Mouse (Mus musculus) myocyte (in vitro differentiated cells): ENCODE measurements around the gene Coq8b. TPM values are rescaled to one million over a fixed set of nuclear protein-coding genes. Genes with fewer than 3 reads are reported as not detected.

ENCODE experiments used
- H3K27me3 ChIP-seq: one replicate; pipeline ENCODE4 v1.6.1; 2011; ENCODE audit not compliant: control insufficient read depth, insufficient read depth, insufficient read length
- H3K36me3 ChIP-seq: one replicate; pipeline ENCODE4 v1.6.1; 2011; ENCODE audit not compliant: control insufficient read depth, insufficient read depth
- H3K4me2 ChIP-seq: one replicate; pipeline ENCODE4 v1.6.1; 2011; ENCODE audit warnings: low read depth, control low read depth
- H3K4me3 ChIP-seq: one replicate; pipeline ENCODE4 v1.5.1; 2011; ENCODE audit warnings: mild to moderate bottlenecking, control low read depth, moderate library complexity
- H3K79me2 ChIP-seq: one replicate; pipeline ENCODE4 v1.6.1; 2011; ENCODE audit not compliant: control insufficient read depth, insufficient read depth
- H3ac ChIP-seq: one replicate; pipeline ENCODE4 v1.6.1; 2011; ENCODE audit not compliant: control insufficient read depth, insufficient read length
- CEBPB ChIP-seq: IDR thresholded peaks from 2 replicates; pipeline ENCODE4 v1.6.1; 2011; ENCODE audit warnings: mild to moderate bottlenecking, moderate library complexity; ENCODE audit not compliant: poor library complexity, insufficient read depth, severe bottlenecking
- E2F4 ChIP-seq: IDR thresholded peaks from one replicate; pipeline ENCODE4 v1.6.1; 2011; ENCODE audit warnings: mild to moderate bottlenecking, control low read depth, moderate library complexity; ENCODE audit not compliant: insufficient read depth
- MAX ChIP-seq: IDR thresholded peaks from one replicate; pipeline ENCODE4 v1.6.1; 2011; ENCODE audit warnings: low read depth, mild to moderate bottlenecking, control low read depth
- MYOD1 ChIP-seq, 3 experiments: IDR thresholded peaks; one replicate each; pipeline ENCODE4 v1.6.1; 2011; ENCODE audit warnings: control low read depth in 2 of 3, low read depth in 2 of 3, mild to moderate bottlenecking in 2 of 3, moderate library complexity in 1 of 3; ENCODE audit not compliant: insufficient read length in 2 of 3, control insufficient read depth in 1 of 3
- MYOG ChIP-seq, 3 experiments: IDR thresholded peaks; one replicate each; pipeline ENCODE4 v1.6.1; 2011; ENCODE audit warnings: control low read depth in 2 of 3, low read depth in 2 of 3, mild to moderate bottlenecking in 2 of 3; ENCODE audit not compliant: insufficient read length in 2 of 3, control insufficient read depth in 1 of 3, insufficient read depth in 1 of 3
- POLR2A ChIP-seq: IDR thresholded peaks from one replicate; pipeline ENCODE4 v1.6.1; 2011; ENCODE audit warnings: low read depth, mild to moderate bottlenecking, control low read depth, moderate library complexity; ENCODE audit not compliant: insufficient read length
- POLR2AphosphoS2 ChIP-seq: IDR thresholded peaks from one replicate; pipeline ENCODE4 v1.6.1; 2011; ENCODE audit warnings: low read depth, control low read depth; ENCODE audit not compliant: insufficient read length
- REST ChIP-seq: IDR thresholded peaks from one replicate; pipeline ENCODE4 v1.6.1; 2011; ENCODE audit warnings: mild to moderate bottlenecking, control low read depth, moderate library complexity; ENCODE audit not compliant: insufficient read depth, insufficient read length
- SRF ChIP-seq: IDR thresholded peaks from one replicate; pipeline ENCODE4 v1.6.1; 2011; ENCODE audit warnings: low read depth; ENCODE audit not compliant: control insufficient read depth, insufficient read length
- TCF12 ChIP-seq: IDR thresholded peaks from one replicate; pipeline ENCODE4 v1.6.1; 2011; ENCODE audit warnings: mild to moderate bottlenecking, control low read depth; ENCODE audit not compliant: poor library complexity, insufficient read depth, severe bottlenecking
- TCF3 ChIP-seq: IDR thresholded peaks from one replicate; pipeline ENCODE4 v1.6.1; 2011; ENCODE audit warnings: low read depth, control low read depth; ENCODE audit not compliant: insufficient read length
- USF1 ChIP-seq: IDR thresholded peaks from one replicate; pipeline ENCODE4 v1.6.1; 2011; ENCODE audit warnings: low read depth, mild to moderate bottlenecking, control low read depth, moderate library complexity
- polyA plus RNA-seq: library from polyadenylated mRNA; unstranded; fragments of >200 nt; fragmentation: generic; extraction: Trizol; gene quantifications from one replicate; pipeline ENCODE4 v1.2.1, GENCODE M21; 2012; ENCODE audit warnings: missing spikeins

Gene Coq8b
- polyA plus RNA-seq, 1 experiment = 19.1 TPM

DNA sequence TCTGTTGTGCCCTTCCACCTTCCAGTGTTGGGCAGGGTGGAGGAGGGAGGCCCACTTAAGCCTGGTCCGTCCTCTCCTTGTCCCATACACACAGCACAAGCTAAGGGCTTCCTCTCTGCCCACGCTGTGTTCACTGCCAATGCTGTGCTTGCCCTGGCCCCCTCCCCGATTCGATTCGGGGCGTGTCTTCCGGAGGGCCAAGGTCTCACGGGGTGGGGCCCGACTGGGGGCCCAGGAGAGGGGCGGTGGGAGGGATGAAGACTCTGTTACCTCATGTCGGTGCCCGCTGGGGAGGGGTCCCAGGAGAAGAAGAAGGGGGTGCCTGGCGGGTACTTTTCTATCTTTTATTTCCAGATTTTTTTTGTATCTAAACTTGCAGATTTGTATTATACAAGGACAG is 48.9 kb downstream of the Coq8b start:
- Histone ChIP-seq H3K36me3 (peaks cover 7% of the 10 kb centered on the region), H3K4me2 (no peak overlapping the region)
- TF ChIP-seq SRF = no peak
- TF ChIP-seq USF1 = no peak
- TF ChIP-seq MYOD1 (IDR thresholded peaks at IDR 0.05; ENCODE audit: control insufficient read depth in 1 of 3, insufficient read length in 2 of 3, low read depth in 2 of 3) = no peak
- no peak for TF ChIP-seq TCF12
- TF ChIP-seq MYOG (IDR thresholded peaks at IDR 0.05; ENCODE audit: control insufficient read depth in 1 of 3, insufficient read depth in 1 of 3, insufficient read length in 2 of 3, low read depth in 2 of 3) = no peak
- no peak for TF ChIP-seq REST
- TF ChIP-seq TCF3 = no peak
- TF ChIP-seq CEBPB = no peak
- TF ChIP-seq MAX = no peak

DNA sequence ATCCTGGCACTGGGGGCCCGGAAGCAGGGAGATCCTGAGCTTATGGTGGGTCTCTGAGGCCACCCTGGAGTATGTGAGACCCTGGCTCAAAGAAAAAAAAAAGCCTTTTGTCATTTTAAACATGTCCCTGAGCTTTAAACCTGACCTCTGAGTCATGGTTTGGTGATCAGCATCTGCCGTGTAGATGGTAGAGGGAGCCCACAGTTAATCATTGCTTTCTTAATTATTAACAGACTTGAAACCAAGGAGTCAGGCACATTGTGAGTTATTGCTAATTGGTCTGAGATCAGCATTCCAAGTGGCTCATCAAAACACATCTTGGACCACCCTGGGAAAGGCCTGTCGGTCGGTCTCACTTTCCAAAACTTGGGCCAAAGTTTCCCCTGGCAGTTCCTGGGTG is 49.4 kb downstream of the Coq8b start:
- peaks cover 7% of the 10 kb centered on the region for H3K36me3 ChIP-seq
- no peaks in the 10 kb centered on the region for H3K27me3 ChIP-seq
- H3ac ChIP-seq = no peak overlapping the region
- TF ChIP-seq SRF (no peak), POLR2A (no peak), POLR2AphosphoS2 (no peak), CEBPB (no peak), REST (no peak), MYOG (IDR thresholded peaks at IDR 0.05; ENCODE audit: control insufficient read depth in 1 of 3, insufficient read depth in 1 of 3, insufficient read length in 2 of 3, low read depth in 2 of 3) (no peak), E2F4 (no peak)
- H3K79me2 ChIP-seq = no peaks in the 10 kb centered on the region
- H3K4me3 ChIP-seq = no peak overlapping the region
- H3K4me2 ChIP-seq = no peak overlapping the region

More for the DNA sequence above, 48.9 kb downstream of the Coq8b start:
- Histone ChIP-seq H3K27me3 (no peaks in the 10 kb centered on the region), H3ac (no peak overlapping the region), H3K4me3 (no peak overlapping the region), H3K79me2 (no peaks in the 10 kb centered on the region)

- no peaks in the 10 kb centered on the region for H3K79me2 ChIP-seq
- no peak overlapping the region for H3K4me2 ChIP-seq
- no peaks in the 10 kb centered on the region for H3K36me3 ChIP-seq
- H3K4me3 ChIP-seq = no peak overlapping the region
- no peaks in the 10 kb centered on the region for H3K27me3 ChIP-seq
- TF ChIP-seq REST (no peak), POLR2AphosphoS2 (no peak), POLR2A (no peak), CEBPB (no peak), USF1 (no peak), TCF12 (no peak), MAX (no peak), TCF3 (no peak), SRF (no peak), MYOD1 (IDR thresholded peaks at IDR 0.05; ENCODE audit: control insufficient read depth in 1 of 3, insufficient read length in 2 of 3, low read depth in 2 of 3) (no peak), E2F4 (no peak), MYOG (IDR thresholded peaks at IDR 0.05; ENCODE audit: control insufficient read depth in 1 of 3, insufficient read depth in 1 of 3, insufficient read length in 2 of 3, low read depth in 2 of 3) (no peak)
- no peak overlapping the region for H3ac ChIP-seq
Measured at GRCm38 (mm10) chr7:27284865-27285697, 52.3 kb downstream of the Coq8b start.

DNA sequence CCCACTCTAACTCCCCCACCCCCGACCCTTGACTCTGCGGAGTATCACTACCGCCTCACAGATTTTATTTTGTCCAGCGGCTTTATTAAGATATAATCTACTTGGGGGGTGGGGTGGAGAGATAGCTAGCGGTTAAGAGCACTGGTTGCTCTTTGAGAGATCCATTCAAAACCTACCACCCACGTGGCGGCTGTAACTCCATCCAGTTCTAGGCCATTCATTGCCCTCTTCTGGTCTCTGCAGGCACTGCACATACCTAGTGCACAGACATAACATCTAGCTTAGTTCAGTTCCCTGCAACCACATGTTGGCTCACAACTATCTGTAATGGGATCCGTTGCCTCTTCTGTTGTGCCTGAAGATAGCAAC is 52.9 kb downstream of the Coq8b start:
- no peak for TF ChIP-seq MYOG (IDR thresholded peaks at IDR 0.05; ENCODE audit: control insufficient read depth in 1 of 3, insufficient read depth in 1 of 3, insufficient read length in 2 of 3, low read depth in 2 of 3)
- TF ChIP-seq CEBPB = no peak
- TF ChIP-seq USF1 = peak; percentile 33
- Histone ChIP-seq H3K4me3 (no peak overlapping the region), H3K79me2 (no peaks in the 10 kb centered on the region), H3K4me2 (no peak overlapping the region), H3K27me3 (no peaks in the 10 kb centered on the region), H3ac (no peak overlapping the region), H3K36me3 (no peaks in the 10 kb centered on the region)

DNA sequence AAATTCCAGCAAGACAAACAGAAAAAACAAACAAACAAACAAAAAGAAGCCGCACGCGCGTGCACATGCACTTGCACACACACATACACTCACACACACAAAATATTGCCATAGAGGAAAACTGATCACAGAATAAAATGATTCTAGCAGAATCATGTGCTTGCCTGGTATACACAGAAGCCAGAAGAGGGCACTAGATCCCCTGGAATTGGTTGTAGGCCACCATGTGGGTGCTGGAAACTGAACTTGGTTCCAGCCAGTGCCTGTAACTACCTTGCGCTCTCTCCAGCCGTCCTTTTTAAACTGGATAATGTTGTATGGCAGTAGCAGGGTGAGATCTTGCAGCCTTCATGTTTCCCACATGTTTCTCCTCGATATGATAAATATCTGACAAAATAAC is 55.9 kb downstream of the Coq8b start:
- H3K4me2 ChIP-seq = no peak overlapping the region
- no peak overlapping the region for H3K4me3 ChIP-seq
- no peak for TF ChIP-seq MAX
- TF ChIP-seq CEBPB = no peak
- TF ChIP-seq USF1 = no peak
- no peak for TF ChIP-seq TCF3
- H3ac ChIP-seq = no peak overlapping the region
- no peaks in the 10 kb centered on the region for H3K79me2 ChIP-seq
- no peaks in the 10 kb centered on the region for H3K27me3 ChIP-seq
- H3K36me3 ChIP-seq = no peaks in the 10 kb centered on the region
